Mouse (Mus musculus): ENCODE measurements around the gene Dmc1. TPM values are rescaled to one million over a fixed set of nuclear protein-coding genes. Genes with fewer than 3 reads are reported as not detected.

The Dmc1 gene
- polyA plus RNA-seq, 2 experiments from 2014 or later: not detected

DNA sequence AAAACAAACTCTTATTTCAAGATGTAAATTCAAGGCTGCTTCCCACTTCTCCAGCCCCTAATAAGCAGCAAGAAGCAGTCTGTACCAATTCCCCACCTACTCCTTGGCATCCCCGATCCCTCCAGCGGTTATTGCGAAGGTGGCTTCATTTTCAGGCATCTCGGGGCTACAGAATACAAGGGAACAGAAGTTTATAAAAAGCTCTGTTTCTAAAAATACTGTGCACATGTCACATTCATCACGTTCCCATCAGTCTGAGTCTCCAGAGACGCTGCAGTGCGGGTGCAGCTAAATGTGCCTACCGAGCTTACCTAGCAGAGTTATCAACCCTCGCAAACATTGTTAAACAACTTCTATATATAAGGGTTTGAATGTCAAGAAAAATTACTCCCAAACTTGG, 42.5 kb downstream of the Dmc1 start:
- ATAC-seq: no peak

DNA sequence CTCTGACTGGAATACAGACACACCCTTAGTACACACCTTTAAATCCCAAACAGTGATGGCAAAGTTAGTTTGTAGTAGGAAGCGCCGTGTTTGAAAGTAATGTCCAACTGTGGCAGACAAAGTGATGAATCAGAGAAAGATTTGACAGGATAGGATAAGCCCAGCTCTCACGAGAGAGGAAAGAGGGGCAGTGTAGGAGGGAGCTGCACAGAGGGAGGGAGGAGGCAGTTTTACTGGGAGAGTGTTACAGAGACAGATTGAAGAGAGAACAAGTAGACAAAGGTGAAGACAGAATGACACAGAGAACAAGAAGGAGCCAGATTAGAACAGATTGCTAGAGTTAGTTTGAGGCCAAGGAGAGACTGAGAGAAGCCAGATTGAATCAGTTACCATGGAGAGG, 45.3 kb downstream of the Dmc1 start:
- ATAC-seq: no peak

GRCm38 (mm10) chr15:79552566-79552965, 52.3 kb downstream of the Dmc1 start:
- ATAC-seq: no peak

DNA sequence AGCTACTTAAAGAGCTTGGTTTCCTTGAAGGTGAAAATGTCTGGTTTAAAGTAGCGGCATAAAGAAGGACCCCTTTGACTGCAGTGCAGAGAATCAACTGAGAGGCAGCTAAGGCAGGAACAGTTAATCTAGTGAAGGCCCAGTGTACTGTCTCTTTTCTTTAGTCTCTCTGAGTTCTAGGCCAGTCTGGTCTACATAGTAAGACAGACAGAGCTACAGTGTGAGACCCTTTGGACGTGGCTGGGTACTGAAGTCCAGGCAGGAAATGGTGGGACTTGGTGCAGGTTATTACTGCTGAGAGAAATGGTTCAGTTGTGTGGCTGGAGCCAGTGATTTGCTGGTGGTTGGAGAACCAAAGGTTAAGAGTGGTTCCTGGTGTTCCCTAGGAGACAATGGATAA, 56.7 kb downstream of the Dmc1 start:
- ATAC-seq: no peak

GRCm38 (mm10) chr15:79547289-79547820, 57.6 kb downstream of the Dmc1 start:
- ATAC-seq: no peak

- ATAC-seq: peak; percentile 91
These were observed 58.3 kb downstream of the Dmc1 start, which contains the start of gene Ddx17 for GRCm38 (mm10) chr15:79546410-79547288. TSS of gene Ddx17 (minus strand) at chr15:79546741.

DNA sequence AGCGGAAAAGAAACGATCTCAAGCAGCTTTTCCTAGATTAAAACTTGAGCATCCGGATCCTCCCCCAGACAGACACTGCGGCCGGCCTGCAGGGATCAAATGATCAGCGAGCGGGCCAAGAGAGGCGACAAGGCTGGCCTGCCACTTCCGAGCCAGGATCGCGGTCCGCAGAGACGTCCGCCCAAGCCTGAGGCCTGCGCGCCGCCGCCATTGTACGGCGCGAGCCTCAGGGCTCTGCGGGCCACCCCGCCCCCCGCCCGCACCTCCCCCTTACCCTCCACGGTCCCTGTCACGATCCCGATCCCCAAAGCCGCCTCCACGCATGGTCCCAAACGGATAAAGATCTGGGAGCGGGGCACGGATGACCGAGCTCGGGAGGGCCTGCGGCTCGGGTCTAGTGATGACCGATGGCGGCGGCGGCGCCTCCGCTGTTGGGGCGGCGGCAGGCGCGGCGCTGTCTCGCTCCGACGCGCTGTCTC, 58.9 kb downstream of the Dmc1 start:
- ATAC-seq: peak; percentile 22

GRCm38 (mm10) chr15:79545496-79545895, 59.4 kb downstream of the Dmc1 start:
- ATAC-seq: no peak

GRCm38 (mm10) chr15:79543968-79544367, 60.9 kb downstream of the Dmc1 start:
- ATAC-seq: no peak

GRCm38 (mm10) chr15:79533796-79534195, 71.1 kb downstream of the Dmc1 start:
- no peak for ATAC-seq

- ATAC-seq: no peak
These were observed 75.0 kb downstream of the Dmc1 start for GRCm38 (mm10) chr15:79529935-79530334.

GRCm38 (mm10) chr15:79527991-79528639, 76.8 kb downstream of the Dmc1 start:
- ATAC-seq: no peak

DNA sequence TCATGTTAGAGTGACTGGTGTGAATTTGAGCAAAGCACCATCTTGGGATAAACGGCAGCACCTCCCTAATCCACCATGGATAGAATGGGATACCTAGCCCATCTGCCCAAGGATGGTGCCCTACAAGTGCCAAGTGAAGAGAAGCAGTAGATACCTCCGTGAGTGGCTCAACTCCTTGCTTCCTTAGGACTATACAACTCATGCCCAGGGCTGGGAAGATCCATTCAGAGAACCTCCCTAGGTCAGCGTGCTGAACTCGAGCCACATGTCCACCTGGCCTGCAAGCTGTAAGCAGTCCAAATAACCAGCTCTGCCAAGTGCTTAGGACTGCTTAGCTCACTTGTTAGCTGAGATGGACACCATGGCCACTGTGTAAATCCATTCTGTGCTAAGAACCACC, 77.7 kb downstream of the Dmc1 start:
- no peak for ATAC-seq

DNA sequence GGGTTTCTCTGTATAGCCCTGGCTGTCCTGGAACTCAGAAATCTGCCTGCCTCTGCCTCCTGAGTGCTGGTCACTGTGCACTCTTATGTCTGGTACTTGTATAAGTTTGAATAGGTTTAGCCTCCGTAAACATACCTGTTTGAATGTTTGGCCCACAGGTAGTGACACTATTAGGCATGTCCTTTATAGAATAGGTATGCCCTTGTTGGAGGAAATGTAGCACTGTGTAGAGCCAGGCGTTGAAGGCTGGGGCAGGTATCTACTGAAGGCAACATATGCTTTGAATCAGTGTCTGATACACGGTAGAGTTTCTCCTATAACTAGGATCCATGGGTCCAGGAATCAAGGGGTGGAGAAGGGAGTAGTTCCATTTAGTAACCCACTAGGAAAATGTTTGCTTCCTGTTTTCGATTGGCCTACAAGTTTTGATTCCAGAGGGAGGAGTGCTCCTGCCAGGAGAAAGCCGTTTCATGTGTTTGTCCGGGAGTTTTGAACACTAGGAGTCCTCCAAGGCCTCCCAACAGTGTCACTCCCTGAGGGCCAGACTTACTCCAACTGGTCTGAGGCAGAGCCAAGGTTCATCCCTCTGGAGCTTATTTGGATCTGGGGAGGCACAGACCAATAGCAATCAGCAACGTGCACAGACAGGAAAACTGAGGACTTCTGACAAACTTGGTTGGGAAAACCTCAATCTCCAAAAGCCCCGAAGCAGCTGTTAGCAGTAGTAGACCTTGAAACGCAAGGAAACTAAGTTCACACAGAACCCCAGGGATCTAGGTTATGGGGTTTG, 78.7 kb downstream of the Dmc1 start:
- ATAC-seq: no peak

GRCm38 (mm10) chr15:79525564-79525963, 79.3 kb downstream of the Dmc1 start:
- no peak for ATAC-seq

GRCm38 (mm10) chr15:79519400-79520220, 85.3 kb downstream of the Dmc1 start:
- no peak for ATAC-seq

- no peak for ATAC-seq
These were observed 86.3 kb downstream of the Dmc1 start for GRCm38 (mm10) chr15:79518571-79518970.

DNA sequence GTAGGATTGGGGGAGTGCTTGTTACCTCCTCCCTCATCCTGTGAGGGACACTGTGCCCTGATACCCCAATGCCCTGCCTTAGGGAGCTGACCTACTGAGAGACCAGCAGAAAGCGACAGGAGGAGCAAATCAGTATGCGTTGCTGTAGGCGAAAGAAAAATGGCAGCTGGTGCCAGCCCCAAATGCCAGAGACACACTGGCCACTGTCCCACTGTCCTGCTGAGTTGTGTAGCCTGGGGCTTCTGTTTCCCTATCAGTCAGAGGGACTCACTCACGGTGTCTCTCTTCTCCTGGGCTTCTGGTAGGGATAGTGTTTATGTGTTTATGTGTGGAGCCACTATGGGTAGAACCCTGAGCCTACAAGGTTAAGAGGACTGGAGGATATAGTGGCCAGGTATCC, 87.2 kb downstream of the Dmc1 start:
- no peak for ATAC-seq

- no peak for ATAC-seq
These were observed 88.5 kb downstream of the Dmc1 start, which contains the start of gene Kdelr3 for GRCm38 (mm10) chr15:79516171-79517096. TSS of gene Kdelr3 (plus strand) at chr15:79516411.

DNA sequence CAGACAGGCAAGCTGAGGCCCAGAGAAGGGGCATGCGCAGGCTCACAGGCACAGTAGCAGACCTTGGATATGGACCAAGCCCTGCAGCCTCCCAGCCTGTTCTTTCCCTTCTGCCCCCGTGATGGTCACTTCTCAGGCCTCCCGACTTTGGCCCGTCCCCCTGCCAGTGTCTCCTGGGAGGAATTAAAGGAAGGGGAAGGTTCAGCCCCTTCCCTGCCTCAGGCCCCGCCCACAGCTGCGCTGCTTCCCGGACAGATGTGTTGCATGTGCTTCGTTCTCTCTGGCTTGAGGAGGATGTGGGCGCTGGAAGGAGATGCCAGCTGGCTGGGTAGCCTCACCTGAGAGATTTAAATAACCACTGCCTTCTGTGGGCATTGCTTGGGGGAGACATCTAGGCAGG, 91.0 kb downstream of the Dmc1 start:
- no peak for ATAC-seq

All from CD4-positive, CD25-positive, alpha-beta regulatory T cell, adult 4 months (primary cell).